Mouse (Mus musculus) c-Kit-positive CD71-negative TER-119-negative erythroid progenitor cells, embryonic 14.5 days (primary cell): ENCODE data around the gene Gm28043.
A peak's percentile ranks its signal among the peaks of the same experiment; 100 is the strongest.
"Not testable (repeated sequence)": the region's sequence is repeated elsewhere in the genome, so short reads cannot be mapped to it uniquely, and the experiment has no call there.

ENCODE experiments used
- DNase-seq: peaks from one replicate; pipeline ENCODE4 v3.0.0-alpha.2; 2013; ENCODE audit warnings: low read depth

Gm28043 gene

DNA sequence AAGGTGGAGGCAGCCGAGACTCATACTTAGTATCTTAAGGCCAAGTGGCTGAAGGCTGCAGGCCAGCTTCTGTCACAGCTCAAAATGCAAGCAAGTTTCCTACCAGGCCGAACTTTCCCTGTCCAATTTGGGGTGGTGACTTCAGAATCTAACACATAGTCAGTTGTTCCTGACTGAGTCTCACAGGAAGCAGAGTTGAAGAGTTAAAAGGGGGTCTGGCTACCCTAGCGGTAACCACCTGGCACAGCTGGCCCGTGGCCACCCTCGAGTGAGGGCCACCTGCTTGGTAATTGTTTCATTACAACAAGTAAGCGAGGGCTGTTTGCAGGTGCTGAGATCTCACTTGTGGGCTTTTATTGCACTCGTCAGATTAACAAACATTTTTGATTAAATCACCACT lies 97.9 kb downstream of the Gm28043 start:
- DNase-seq: no peak

DNA sequence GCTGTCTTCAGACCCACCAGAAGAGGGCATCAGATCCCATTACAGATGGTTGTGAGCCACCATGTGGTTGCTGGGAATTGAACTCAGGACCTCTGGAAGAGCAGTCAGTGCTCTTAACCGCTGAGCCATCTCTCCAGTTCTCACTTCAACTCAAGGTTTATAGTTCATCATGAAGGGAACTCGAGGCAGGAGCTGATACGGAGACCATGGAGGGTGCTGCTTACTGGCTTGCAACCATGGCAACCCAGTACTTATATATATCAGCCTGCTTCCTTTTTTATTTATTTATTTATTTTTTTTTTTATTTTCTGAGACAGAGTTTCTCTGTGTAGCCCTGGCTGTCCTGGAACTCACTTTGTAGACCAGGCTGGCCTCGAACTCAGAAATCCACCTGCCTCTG lies 99.1 kb downstream of the Gm28043 start:
- DNase-seq: not testable (repeated sequence)

DNA sequence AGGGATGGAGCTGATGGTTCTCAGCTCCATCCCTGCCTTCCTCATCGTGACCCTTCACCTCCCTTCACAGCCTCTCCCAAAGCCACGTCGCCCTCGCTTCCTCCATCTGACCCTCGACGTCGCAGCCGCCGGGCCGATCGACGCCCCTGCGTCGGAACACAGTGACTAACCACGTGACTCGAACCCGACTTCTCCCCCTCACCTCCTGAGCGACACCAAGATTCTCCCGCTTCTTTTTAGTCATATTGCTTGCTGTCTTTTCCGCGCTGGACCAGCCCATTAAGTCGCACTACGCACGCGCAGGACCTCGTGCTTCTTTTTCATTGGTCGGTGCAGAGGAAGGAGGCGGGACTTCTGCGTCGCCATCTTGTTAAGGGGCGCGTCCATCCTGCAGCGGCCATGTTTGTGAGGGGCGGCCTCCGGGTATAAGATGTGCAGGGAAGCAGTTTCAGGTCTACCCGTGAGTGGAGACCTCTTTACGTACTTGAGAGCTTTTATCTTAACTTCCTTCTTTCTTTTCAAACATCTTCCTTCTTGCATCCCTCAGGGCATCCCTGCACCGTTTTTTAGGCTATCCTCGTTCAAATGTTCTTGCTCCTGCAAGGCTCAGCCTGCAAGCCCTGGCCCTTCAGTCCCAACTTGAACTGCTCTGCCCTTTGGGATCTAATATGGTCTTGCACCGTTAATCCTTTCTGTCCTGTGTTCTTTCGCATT lies 102.2 kb downstream of the Gm28043 start, which contains the start of gene Ccdc167:
TSS of gene Ccdc167 (minus strand) at position 313 of the 714 bp plus-strand sequence.
- peak; percentile 98 for DNase-seq

DNA sequence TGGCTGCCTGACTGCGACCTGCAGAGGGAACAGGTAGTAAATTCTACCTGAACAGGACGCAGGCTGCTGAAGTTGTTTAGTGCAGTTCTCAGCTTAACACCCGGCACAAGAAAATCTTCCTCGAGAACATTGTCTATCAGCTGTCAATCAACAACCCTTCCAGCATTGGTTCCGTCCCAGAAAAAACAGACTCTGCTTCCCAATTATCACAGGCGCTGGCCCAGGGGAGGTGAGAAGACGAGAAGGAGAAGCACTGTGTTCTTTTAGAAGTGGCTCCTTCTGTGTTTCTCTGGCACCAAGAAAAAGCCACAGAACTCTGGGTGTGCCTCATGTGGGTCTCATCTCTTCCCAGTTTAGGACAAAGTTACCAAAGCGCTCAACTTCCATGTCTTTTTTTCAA lies 104.0 kb downstream of the Gm28043 start:
- no peak for DNase-seq

DNA sequence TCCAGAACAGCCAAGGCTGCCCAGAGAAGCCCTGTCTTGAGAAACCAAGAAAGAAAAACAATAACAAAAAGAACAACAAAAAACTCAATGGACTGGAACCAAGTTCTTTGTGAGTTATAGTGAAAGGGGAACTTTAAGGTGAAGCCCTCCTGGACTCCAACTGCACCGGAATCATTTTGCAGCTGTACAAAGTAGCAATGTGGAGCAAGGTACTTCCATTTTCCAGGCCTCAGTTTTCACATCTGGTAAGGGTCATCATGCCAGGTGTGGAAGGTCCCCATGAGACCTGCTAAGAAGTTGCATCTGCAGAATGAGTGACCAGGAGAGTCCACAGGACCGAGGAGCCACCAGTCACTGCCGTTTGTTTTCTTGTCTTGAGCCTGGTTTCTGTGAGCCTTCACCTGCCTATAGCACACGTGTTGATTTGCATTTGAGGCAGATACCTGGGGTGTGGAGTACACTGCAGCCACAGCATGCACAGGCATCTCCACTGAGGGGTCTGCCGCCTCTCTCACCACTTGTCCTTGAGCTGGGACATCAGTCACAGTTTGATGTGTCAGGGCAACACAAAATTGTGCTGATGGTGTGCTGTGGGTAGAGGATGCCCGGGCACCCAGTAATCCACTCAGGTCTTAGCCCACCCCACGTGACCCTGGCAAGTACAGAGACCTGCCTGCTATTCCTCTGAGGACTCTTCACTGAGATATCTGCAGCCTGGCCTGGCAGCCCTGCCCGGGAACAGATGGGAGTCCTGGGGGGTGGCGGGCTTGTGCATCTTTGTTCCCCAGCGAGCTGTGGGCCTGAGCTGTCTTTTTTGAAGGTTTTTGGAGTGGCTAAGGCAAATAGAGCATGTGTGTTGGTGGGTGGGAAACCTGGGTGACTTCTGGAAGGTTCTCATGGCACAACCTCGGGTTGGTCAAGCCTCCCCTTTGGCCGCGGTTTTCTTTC lies 105.2 kb downstream of the Gm28043 start:
- no peak for DNase-seq

DNA sequence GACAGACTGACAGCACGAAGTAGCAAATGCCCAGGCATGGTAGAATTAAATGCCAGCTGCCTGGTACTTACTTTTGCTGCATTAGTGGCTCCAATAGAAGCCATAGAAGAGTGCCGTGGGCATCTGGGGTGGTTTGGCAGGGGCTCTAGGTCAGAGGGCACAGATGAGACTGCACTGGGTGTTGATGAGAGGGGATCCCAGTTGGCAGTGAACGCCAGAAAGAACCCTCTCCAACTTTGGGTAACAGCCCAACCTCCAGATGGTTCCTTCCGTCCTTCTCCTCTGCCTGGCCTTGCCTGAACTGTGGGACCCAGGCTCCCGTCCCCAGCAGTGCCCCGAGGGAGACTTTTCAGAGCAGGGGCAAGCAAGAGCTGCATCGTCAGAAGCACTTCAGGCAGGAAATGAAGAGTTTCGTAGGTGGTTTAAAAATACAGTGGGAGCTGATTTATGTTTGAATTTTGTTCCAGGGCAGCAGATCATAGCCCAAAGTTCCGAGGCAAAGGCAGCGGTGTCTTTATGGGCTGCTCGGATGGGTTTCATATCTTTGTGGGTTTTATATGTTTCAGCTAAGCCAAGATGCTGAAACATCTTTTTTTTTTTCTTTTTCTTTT lies 106.2 kb downstream of the Gm28043 start:
- no peak for DNase-seq

DNA sequence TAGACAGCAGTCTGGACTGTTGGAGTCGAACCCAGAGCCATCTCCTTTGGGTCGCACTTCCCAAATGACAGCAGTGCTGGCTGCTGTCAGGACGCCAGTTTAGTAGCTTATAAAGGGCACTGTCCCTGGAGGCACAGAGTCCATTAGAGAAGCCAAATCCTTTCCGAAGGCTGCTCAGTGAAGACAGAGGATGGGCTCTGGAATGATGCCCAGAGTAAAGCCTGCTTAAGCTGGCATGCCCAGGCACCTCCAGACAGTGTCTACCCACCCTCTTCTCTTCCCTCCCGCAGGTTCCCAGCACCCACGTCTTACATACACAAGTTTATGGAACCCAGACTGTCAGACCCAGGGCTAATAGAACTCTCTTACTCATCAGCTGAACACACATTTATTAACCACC lies 109.9 kb downstream of the Gm28043 start:
- DNase-seq: no peak

DNA sequence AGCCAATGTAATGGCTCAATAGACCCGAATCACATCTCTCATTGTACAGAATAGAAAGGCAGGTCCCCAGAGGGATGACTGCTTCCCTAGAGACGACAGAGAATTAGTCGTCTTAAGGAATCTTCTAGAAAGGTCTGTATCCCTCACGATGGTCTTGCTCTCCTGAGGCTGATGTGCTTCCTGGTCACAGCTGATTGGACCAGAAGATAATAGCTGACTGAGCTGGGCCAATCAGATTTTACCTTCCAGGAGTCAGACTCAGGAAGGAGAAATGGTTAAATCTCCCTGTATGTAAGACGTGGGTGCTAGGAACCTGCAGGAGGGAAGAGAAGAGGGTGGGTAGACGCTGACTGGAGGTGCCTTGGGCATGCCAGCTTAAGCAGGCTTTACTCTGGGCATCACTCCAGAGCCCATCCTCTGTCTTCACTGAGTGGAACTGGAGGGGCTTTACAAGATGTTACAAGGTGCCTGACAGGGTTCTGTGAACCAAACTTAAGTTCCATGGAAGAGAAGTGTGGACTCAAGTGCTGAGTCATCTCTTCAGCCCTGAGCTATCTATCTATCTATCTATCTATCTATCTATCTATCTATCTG lies 110.4 kb downstream of the Gm28043 start:
- no peak for DNase-seq

DNA sequence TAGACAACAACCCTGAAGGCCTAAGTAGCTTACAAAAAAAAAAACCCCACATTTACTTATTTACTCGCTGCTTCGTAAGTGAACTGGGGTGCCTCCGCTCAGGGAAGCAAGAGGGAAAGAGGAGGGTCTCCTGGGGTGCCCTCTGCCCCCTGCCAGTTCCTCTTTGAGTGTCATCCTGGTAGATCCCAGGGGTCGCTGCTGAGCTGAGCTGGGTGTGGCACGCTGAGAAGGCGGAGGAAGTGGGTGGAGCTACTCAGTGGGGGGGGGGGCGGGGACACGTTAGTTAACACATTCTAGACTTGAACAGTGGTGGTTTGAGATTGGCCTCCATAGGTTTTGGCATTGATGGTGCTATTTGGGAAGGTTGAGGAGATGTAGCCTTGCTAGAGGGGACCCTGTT lies 113.4 kb downstream of the Gm28043 start:
- no peak for DNase-seq

DNA sequence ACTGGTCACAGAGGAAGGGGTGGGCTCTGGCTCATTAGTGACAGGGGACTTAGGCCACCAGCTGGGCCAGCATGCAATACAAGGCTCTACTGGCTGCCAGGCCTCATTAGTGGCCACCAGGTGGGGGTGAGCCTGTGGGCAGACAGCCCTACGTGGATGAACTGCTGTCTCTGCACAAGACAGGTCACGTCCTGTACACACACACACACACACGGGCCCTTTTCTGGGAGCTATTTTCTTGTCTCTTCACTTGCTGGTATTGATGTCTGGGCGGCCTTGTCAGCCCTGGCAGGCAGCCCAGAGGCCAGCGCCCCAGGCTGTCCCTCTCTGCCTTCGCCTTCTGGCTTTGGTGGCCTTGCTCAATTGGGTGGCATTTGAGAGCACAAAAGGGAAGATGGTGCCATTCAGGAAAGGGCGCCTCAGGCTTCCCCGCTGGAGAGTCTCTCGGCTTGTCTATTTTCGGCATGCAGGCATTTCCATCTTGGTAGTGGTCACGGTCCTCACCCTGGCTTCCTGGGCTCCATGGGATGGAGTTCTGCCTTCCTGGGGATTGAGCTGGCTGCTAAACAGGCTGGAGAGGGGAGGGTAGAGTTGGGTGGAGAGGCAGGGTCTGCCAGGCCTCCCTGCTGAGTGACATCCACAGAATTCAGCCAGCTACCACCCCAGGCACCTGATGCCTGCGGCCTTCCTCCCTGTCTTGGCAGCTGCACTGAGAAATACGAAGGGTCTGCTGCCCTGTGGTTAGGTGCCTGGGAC lies 116.0 kb downstream of the Gm28043 start:
- no peak for DNase-seq

DNA sequence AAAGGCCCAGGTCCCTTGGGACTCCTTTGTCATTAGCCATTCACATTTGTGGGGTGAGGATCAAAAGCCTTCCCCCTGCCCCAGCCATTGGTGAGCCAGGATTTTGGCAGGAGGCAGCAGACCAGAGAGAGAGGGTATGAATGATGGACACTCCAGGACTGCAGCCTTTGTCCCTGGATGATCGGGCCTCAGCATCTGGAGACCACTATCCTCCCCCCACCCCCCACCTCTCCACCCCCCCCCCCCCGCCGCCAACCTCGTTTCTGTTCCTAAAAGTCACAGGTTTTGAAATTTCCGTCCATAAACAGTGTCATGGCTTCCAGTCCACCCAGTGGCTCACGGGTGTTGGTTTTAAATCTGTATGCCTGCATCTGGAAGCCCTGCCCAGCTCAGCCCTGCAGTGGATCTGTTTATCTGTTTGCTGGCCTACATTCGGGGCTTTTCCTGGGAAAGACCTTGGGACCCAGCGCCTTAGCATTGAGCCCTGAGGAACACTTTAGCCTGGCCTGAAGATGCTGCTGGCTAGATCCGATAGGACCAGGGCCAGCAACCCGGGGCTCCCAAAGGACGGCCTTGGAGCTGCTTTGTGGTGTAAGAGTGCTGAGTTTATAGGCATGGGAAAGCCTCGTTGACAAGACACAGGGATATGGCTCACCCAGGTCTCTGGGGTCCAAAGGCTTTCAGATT lies 116.7 kb downstream of the Gm28043 start:
- DNase-seq: no peak

DNA sequence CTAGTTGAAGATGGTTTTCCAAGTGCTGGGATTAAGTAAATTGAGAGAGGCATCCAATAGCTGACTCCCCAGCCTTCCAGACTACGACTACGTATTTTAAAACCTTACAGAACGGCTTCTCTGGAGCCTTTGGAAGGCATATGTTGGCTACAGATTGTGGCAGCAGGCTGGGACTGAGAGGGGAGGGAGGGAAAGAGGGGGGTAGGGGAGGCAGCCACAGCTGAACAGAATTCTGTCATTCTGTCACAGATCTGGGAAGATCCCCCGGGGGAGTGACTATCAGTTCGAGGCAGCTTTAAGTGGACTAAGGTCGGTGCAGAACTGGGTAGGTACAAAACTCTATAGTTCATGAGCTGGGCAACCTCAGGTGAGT lies 117.3 kb downstream of the Gm28043 start:
- no peak for DNase-seq

DNA sequence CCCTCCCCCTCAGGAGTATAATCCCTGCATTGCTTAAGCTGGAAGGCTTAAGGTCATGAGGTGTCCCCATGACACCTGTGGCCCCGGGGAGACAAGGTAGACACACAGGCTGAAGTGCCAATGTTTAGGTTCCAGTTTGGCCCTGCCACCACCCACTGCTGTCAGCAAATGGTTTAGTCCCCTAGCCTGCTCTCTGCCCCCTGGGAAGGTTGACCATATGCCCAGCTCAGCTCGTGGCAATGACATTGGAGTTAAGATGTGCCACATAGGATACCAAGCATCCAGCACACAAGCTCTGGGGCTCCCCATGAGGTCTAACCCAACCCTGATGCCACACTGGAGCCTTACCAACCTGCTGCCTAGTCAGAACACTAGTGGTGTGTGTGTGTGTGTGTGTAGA lies 117.8 kb downstream of the Gm28043 start:
- no peak for DNase-seq

DNA sequence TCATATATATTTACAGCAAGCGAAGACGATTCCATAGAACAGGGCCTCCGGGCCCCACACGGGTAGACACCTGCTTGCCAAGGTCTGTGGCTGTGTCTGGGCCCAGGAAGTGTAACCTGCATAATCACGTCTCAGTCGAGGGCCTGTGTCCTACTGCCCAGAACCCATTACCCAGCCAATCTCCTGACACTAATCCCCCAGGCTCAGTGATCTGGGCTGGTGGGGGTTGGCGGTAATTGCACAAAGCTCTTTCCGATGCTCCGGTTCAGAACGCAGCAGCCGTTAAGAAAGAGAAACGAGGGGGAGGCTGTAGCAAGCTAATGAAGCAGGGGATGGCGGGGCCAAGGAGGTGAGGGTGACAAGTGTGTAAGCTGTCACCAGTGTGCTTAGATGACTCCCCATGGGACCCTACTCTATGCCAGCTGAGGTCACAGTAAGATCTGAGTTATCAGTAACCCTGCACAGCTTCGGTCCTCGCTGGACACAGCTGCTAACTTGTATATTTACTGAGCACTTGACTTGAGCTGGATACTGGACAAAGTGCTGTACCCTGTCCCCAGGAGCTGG lies 121.9 kb downstream of the Gm28043 start:
- DNase-seq: no peak

DNA sequence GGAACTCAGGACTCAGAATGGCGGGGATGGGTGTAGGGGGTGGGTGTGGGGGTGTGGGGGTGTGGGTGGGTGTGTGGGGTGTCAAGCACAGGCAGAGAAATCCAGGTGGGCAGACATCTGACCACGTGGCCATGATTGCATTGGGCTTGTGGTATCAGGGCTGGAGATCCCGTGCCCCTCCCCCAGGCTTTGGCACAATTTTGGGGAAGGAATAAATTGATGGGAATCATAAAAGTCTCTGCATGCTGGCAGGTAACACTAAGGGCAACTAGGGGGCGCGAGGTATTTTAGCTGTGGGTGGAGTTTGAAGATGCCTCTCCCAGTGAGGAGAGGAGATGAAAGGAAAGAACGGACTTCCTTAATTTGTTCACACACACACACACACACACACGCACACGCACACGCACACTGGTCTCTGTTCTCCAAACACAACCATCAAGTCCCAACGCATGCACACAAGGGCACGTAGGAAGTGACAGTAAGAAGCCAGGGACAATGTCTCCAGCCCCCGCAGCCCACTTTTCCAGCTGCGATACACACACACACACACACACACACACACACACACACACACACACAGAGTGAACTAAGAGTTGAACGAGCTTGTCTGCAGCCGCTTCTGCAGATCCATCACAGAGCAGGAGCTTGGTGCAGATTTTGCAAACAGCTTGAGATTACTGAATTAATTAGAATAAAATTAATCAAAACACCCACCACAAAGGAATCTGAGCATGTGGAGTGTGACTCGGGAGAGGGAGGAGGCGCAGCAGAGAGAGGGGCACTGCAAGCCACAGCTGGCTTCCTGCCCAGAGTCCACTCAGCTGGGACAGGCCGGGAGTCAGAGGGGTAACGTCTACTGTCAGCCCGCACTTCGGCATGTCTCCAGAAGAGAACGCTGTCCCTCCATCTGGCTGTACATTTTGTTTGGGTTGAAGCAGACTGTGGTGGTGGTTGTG lies 123.5 kb downstream of the Gm28043 start:
- DNase-seq: no peak

DNA sequence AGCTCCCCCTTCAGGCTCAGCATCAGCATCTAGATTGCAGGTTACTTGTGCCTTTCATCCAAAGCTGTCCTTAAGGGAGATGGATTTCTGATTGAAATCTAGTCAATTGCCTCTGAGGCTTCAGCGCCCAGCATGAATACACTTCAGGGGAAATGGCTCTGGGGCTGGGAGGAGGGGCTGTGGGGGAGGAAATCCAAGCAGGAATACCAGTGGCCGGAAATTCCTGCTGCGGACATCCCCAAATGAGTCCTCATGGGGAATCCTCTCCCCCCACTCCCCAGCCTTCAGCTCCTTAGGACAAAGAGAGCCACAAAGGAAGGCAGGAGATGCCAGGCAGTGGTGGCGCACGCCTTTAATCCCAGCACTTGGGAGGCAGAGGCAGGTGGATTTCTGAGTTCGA lies 132.8 kb downstream of the Gm28043 start:
- no peak for DNase-seq
